Mouse (Mus musculus) C2C12 (cell line): Measurements from ENCODE around the gene Fry. TPM values are rescaled to one million over a fixed set of nuclear protein-coding genes. Genes with fewer than 3 reads are reported as not detected.

Experiments
- H3K27me3 ChIP-seq: one replicate; pipeline ENCODE4 v1.6.1; 2011; ENCODE audit not compliant: control insufficient read depth, insufficient read depth, insufficient read length
- H3K36me3 ChIP-seq: one replicate; pipeline ENCODE4 v1.6.1; 2011; ENCODE audit not compliant: control insufficient read depth, insufficient read depth
- H3K4me3 ChIP-seq: one replicate; pipeline ENCODE4 v1.5.1; 2011; ENCODE audit warnings: mild to moderate bottlenecking, control low read depth; ENCODE audit not compliant: poor library complexity, insufficient read depth, severe bottlenecking
- H3K79me2 ChIP-seq: one replicate; pipeline ENCODE4 v1.6.1; 2011; ENCODE audit not compliant: control insufficient read depth, insufficient read depth
- H3K79me3 ChIP-seq: one replicate; pipeline ENCODE4 v1.6.1; 2011; ENCODE audit warnings: low read depth, control low read depth
- H3ac ChIP-seq: one replicate; pipeline ENCODE3; 2011; ENCODE audit warnings: low read depth; ENCODE audit not compliant: control insufficient read depth, insufficient read length
- CEBPB ChIP-seq: IDR thresholded peaks from one replicate; pipeline ENCODE4 v1.6.1; 2011; ENCODE audit warnings: low read depth, mild to moderate bottlenecking, control low read depth, moderate library complexity
- CTCF ChIP-seq: IDR thresholded peaks from one replicate; pipeline ENCODE4 v1.5.1; 2011; ENCODE audit not compliant: control insufficient read depth, insufficient read depth, insufficient read length
- FOSL1 ChIP-seq: IDR thresholded peaks from one replicate; pipeline ENCODE4 v1.8.0; 2011; ENCODE audit warnings: mild to moderate bottlenecking, low read length; ENCODE audit not compliant: poor library complexity, insufficient read depth, severe bottlenecking
- MAX ChIP-seq: IDR thresholded peaks from one replicate; pipeline ENCODE4 v1.6.1; 2011; ENCODE audit warnings: mild to moderate bottlenecking, control low read depth
- MYOD1 ChIP-seq: IDR thresholded peaks from one replicate; pipeline ENCODE4 v1.6.1; 2011; ENCODE audit warnings: low read depth; ENCODE audit not compliant: control insufficient read depth, insufficient read length
- MYOG ChIP-seq: IDR thresholded peaks from one replicate; pipeline ENCODE4 v1.6.1; 2011; ENCODE audit not compliant: control insufficient read depth, insufficient read length; ENCODE audit errors: extremely low read depth
- USF1 ChIP-seq: IDR thresholded peaks from one replicate; pipeline ENCODE4 v1.6.1; 2011; ENCODE audit warnings: low read depth, mild to moderate bottlenecking, control low read depth, moderate library complexity
- polyA plus RNA-seq: library from polyadenylated mRNA; unstranded; fragments of >200 nt; fragmentation: generic; extraction: Trizol; gene quantifications from one replicate; pipeline ENCODE4 v1.2.1, GENCODE M21; 2012; ENCODE audit warnings: missing spikeins

The Fry gene
- polyA plus RNA-seq, 1 experiment = 0.25 TPM

DNA sequence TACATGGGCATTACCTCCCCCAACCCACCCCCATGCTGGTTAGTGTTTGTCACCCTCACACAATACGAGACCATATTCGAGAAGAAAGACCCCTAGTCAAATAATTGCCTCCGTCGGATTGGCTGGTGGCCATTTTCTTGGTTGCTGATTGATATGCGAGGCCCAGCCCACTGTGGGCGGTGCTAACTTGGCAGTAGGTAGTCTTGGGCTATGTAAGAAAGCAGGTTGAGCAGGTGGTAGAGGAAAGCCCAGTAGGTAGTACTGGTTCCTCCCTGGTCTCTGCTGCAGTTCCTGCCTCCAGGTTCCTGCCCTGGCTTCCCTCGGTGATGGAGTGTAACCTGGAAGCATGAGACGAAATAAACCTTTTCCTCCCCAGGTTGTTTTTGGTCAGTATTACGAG lies 153.7 kb downstream of the Fry start:
- no peaks in the 10 kb centered on the region for H3K36me3 ChIP-seq
- no peak for TF ChIP-seq USF1
- TF ChIP-seq CEBPB = no peak
- TF ChIP-seq CTCF = no peak
- TF ChIP-seq MYOG = no peak
- TF ChIP-seq FOSL1 = no peak
- no peak for TF ChIP-seq MAX
- no peak for TF ChIP-seq MYOD1
- H3ac ChIP-seq = no peak overlapping the region
- H3K27me3 ChIP-seq = no peaks in the 10 kb centered on the region
- H3K4me3 ChIP-seq = no peak overlapping the region
- no peaks in the 10 kb centered on the region for H3K79me3 ChIP-seq
- H3K79me2 ChIP-seq = no peaks in the 10 kb centered on the region

DNA sequence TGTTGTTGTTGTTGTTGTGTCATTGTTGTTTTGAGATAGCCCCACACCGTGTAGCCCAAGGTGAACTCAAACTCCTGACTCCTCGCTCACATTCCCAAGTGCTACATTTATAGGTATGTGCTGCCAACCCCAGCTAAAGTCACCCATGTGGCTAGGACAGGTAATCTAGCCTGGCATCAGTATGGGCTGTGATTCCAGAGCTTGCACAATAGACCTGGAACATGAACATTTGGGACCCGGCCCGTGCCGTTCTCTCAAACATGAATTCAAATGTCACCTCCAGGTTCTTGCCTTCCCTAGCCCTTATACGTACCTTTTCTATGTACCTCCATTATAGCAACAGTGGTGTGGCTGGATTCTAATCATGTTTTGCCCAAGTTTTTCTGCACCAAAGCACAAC lies 156.9 kb downstream of the Fry start:
- Histone ChIP-seq H3K4me3 (no peak overlapping the region), H3K79me3 (no peaks in the 10 kb centered on the region), H3ac (no peak overlapping the region), H3K79me2 (no peaks in the 10 kb centered on the region), H3K36me3 (no peaks in the 10 kb centered on the region), H3K27me3 (no peaks in the 10 kb centered on the region)
- TF ChIP-seq FOSL1 = no peak
- TF ChIP-seq CEBPB = no peak
- TF ChIP-seq MAX = no peak
- TF ChIP-seq CTCF = no peak
- TF ChIP-seq USF1 = no peak
- TF ChIP-seq MYOD1 = no peak
- TF ChIP-seq MYOG = no peak

DNA sequence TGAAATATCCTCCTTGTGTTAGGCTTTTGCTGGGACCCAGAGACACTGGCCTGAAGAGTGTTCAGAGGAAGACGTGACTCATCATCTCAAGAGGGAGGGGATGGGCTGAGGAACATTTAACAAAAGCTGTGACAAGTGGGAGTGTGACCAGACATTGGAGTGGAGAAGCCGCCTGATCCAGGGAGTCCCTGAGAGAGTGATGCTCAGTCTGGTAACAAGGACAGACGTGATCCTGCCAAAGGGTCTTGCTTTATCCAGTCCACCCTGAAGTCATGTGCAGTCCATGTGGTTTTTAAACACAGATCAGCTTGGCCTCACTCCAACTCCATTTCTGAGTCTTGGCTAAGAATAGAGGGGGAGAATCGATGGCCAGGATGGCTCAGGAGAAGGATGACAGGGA lies 158.2 kb downstream of the Fry start:
- Histone ChIP-seq H3K79me2 (no peaks in the 10 kb centered on the region), H3K36me3 (no peaks in the 10 kb centered on the region), H3ac (no peak overlapping the region), H3K4me3 (no peak overlapping the region), H3K79me3 (no peaks in the 10 kb centered on the region), H3K27me3 (no peaks in the 10 kb centered on the region)
- no peak for TF ChIP-seq CTCF
- no peak for TF ChIP-seq FOSL1
- TF ChIP-seq MYOD1 = no peak
- no peak for TF ChIP-seq MAX
- TF ChIP-seq CEBPB = no peak
- TF ChIP-seq MYOG = no peak
- TF ChIP-seq USF1 = no peak

DNA sequence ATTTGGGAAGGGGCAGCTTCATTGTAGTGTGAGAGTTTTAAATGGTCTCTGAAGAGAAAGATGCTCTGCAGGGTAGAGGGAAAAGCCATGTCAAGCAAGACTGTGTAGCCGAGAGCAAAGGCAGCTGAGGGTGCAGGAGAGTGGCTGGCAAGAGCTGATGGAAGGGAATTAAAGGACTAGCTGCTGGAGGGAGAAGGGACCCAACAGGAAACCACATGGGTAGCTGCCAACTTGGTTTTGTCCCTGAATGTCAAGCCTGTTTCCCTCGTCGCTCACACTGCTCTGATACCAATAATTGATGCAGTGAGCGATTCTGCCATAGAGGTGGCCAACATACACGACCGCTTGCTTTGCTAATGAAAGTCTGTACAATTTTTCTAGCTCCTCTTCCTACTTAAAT lies 160.9 kb downstream of the Fry start:
- TF ChIP-seq MAX (no peak), MYOG (no peak), FOSL1 (no peak)
- H3K79me3 ChIP-seq = no peaks in the 10 kb centered on the region
- H3K27me3 ChIP-seq = no peaks in the 10 kb centered on the region
- no peaks in the 10 kb centered on the region for H3K36me3 ChIP-seq
- H3ac ChIP-seq = no peak overlapping the region
- no peak overlapping the region for H3K4me3 ChIP-seq
- H3K79me2 ChIP-seq = no peaks in the 10 kb centered on the region

DNA sequence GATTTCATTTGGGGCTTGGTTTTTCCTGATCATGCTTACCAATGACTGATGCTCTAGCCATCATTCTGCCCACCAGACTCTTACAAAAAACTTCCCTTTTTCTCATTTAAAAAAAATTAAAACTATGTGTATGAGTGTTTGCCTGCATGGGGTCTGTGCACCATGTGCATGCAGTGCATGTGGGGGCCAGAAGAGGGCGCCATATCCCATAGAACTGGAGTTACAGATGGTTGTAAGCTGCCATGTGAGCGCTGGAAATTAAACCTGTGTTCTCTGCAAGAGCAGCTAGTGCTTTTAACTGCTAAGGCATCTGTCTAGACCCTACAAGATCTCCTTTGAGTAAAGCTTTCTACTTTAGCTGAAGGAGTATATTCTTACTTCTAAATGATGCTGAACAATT lies 162.6 kb downstream of the Fry start:
- H3K36me3 ChIP-seq = no peaks in the 10 kb centered on the region
- no peaks in the 10 kb centered on the region for H3K27me3 ChIP-seq
- H3K4me3 ChIP-seq = no peak overlapping the region
- no peak for TF ChIP-seq MAX
- TF ChIP-seq USF1 = no peak
- no peak for TF ChIP-seq MYOG
- no peak for TF ChIP-seq CTCF
- no peak for TF ChIP-seq CEBPB
- TF ChIP-seq MYOD1 = no peak
- TF ChIP-seq FOSL1 = no peak
- no peaks in the 10 kb centered on the region for H3K79me2 ChIP-seq
- no peak overlapping the region for H3ac ChIP-seq
- no peaks in the 10 kb centered on the region for H3K79me3 ChIP-seq

DNA sequence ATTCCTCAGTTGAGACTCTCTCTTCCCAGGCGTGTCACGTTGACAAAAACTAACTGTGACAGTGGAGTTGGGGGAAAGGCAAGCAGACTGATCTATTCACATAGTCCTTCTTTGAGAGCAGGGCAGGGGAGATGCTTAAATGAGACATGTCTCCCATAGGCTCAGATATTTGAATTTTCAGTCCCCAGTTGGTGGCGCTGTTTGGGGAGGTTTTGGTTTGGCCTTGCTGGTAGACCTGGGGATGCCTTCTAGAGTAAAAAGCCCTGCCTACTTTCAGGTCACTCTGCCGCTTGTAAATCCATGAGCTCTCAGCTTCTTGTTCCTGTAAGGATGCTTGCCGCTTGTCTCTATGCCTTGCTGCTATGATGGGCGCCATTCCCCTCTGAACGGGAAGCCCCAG lies 163.6 kb downstream of the Fry start:
- Histone ChIP-seq H3K27me3 (no peaks in the 10 kb centered on the region), H3K4me3 (no peak overlapping the region), H3K36me3 (no peaks in the 10 kb centered on the region), H3K79me3 (no peaks in the 10 kb centered on the region), H3ac (no peak overlapping the region), H3K79me2 (no peaks in the 10 kb centered on the region)
- TF ChIP-seq CEBPB (no peak), MYOD1 (no peak), MAX (no peak), MYOG (no peak), FOSL1 (no peak), USF1 (no peak), CTCF (no peak)
